Mouse (Mus musculus) brain, embryonic 14.5 days (tissue): Measurements from ENCODE around the gene Parp3. TPM values are rescaled to one million over a fixed set of nuclear protein-coding genes. Genes with fewer than 3 reads are reported as not detected.

ENCODE experiments used
- DNase-seq: peaks from one replicate; pipeline ENCODE4 v3.0.0-alpha.2; 2011; ENCODE audit warnings: low read depth
- CTCF ChIP-seq: fragments of 200-500 bp; IDR thresholded peaks from 2 replicates; pipeline ENCODE4 v1.5.1; 2012; ENCODE audit warnings: inconsistent platforms, mild to moderate bottlenecking, moderate library complexity, borderline replicate concordance; ENCODE audit not compliant: insufficient read depth, insufficient read length; ENCODE audit errors: extremely low read depth
- POLR2A ChIP-seq: fragments of 200-500 bp; IDR thresholded peaks from 2 replicates; pipeline ENCODE4 v1.6.1; 2012; ENCODE audit warnings: mild to moderate bottlenecking, inconsistent platforms, borderline replicate concordance; ENCODE audit not compliant: poor library complexity, insufficient read depth, insufficient read length, severe bottlenecking; ENCODE audit errors: extremely low read depth
- polyA plus RNA-seq: library from polyadenylated mRNA; depleted of rRNA; stranded (reverse); fragments of >200 nt; gene quantifications from 2 replicates; pipeline ENCODE4 v1.2.3, GENCODE M21; 2012; rRNA removed

The Parp3 gene
- polyA plus RNA-seq, 1 experiment: 1.4 TPM

DNA sequence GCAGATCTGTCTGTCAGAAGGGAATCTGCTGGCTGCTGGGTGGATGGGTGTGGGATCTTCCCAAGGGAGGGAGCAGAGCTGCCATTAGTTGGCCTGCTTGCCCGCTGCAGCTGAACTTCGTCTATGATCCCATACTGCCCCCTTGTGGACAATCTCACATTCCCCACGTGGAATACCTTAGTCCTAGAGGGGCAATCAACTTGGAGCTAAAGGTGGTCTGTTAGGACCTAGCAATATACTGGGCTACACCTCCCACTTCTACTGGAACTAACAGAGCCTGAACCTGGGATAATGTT lies 54.9 kb downstream of the Parp3 start:
- TF ChIP-seq CTCF (peak; percentile 94), POLR2A (no peak)

DNA sequence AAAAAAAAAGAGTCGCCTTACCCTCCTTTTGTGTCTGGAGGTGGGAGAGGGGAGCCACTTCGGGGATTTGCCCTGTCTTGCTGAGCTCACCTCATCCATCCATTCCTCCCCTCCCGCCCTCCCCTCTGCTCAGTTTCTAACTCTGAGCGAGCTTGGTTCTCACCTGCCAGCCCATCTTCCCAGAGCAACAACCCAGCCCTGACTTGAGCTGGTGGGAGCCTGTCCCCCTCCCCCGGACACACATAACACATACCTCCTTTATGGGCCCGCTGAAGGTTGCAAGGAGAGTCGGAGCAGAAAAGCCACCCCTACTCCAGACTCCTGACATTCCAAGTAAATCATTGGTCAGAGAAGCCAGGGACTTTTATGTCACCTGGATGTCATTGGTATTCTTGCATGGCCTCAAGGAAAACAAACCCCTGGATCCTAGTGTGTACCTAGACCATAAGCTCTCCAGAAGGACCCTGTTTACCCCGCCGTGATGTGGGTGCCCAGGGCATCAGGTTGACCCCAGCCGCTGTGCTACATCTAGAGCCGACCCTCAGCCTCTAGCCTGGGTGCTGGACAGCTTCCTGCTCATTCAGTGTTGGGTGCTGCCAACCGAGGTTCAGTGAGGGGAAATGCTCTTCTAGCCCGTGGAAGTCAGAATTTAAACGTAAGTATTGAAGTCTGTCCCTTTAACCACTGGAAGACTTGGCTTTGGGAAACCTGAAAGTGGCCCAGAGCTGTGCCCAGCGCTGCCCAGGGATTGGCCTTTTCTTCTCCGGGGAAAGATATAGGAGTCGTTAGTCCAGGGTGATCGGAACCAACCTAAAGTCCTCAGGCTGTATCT lies 55.5 kb downstream of the Parp3 start:
- TF ChIP-seq CTCF: no peak
- TF ChIP-seq POLR2A: no peak
- DNase-seq: no peak

More for the DNA sequence above, 54.9 kb downstream of the Parp3 start:
- DNase-seq: peak; percentile 94

DNA sequence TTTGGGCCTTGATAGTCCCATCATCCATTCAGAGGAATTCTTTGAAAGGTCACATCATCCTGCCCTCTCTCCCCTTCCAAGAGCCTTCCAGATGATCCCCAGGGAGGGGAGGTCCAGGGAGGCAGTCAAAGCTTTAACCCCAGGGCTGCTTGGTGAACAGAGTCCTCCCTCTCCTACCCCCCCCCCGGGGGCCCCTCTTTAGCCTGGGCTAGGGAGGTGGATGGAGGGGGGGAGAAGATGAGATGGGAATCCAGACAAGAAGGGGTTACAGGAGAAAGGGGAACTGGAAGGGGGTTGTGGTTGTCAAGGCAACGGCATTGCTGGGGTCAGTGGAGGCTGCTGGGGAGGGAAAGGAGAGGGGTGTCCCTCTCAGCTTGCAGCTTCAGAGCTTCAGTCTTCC lies 56.1 kb downstream of the Parp3 start:
- peak; percentile 67 for DNase-seq
- TF ChIP-seq CTCF: no peak
- no peak for TF ChIP-seq POLR2A

Other genes with a start within 250 kb of the Parp3 start
- gene Alas1, start 228.3 kb downstream of the Parp3 start, polyA plus RNA-seq: 75.2 and 75.4 TPM in 2 replicates
- 10.4 and 15.4 TPM in 2 replicates for gene Poc1a, start 195.9 kb downstream of the Parp3 start, polyA plus RNA-seq
- gene Dusp7, start 108.3 kb downstream of the Parp3 start, polyA plus RNA-seq: 41.5 and 50.3 TPM in 2 replicates
- gene Rpl29, start 47.5 kb downstream of the Parp3 start, polyA plus RNA-seq: 747 and 913 TPM in 2 replicates
- 14.9 and 15.7 TPM in 2 replicates for gene Acy1, start 38.6 kb downstream of the Parp3 start, polyA plus RNA-seq
- 12.8 and 20.4 TPM in 2 replicates for gene Abhd14b, start 29.5 kb downstream of the Parp3 start, polyA plus RNA-seq
- gene Abhd14a, start 29.3 kb downstream of the Parp3 start, polyA plus RNA-seq: 59.1 and 68.9 TPM in 2 replicates
- gene Pcbp4, start 23.7 kb downstream of the Parp3 start, polyA plus RNA-seq: 607 and 743 TPM in 2 replicates
- gene Gpr62, start 11.0 kb downstream of the Parp3 start, polyA plus RNA-seq: 0.35 and 0.52 TPM in 2 replicates
- gene Rrp9, start 986 bp downstream of the Parp3 start, polyA plus RNA-seq: 44.6 and 59.6 TPM in 2 replicates
- not detected in 2 replicates for gene Iqcf1, start 23.0 kb upstream of the Parp3 start, polyA plus RNA-seq
- gene Iqcf5, start 37.6 kb upstream of the Parp3 start, polyA plus RNA-seq: not detected in 2 replicates
- gene Iqcf3, start 84.7 kb upstream of the Parp3 start, polyA plus RNA-seq: not detected in 2 replicates
- gene Iqcf4, start 94.0 kb upstream of the Parp3 start, polyA plus RNA-seq: not detected in 2 replicates
- gene Iqcf6, start 149.6 kb upstream of the Parp3 start, polyA plus RNA-seq: not detected in 2 replicates
- gene Grm2, start 179.1 kb upstream of the Parp3 start, polyA plus RNA-seq: 11.8 and 13.3 TPM in 2 replicates
- gene Tex264, start 209.0 kb upstream of the Parp3 start, polyA plus RNA-seq: 50.2 and 53.1 TPM in 2 replicates